ENCODE assay signal across 28 mouse cellular contexts in genomic region chr11:33596655-33597054, GRCm38 (mm10). TPM values are rescaled to one million over a fixed set of nuclear protein-coding genes. Genes with fewer than 3 reads are reported as not detected.
"Had no signal": no experiment of that assay in that cellular context is flagged by ENCODE, and none has a peak within 500 bp of the region (broad histone marks: within the 10 kb centered on the region; RNA-seq: fewer than 3 reads in every experiment).

No protein-coding gene starts in this region.

- H3K4me1 ChIP-seq: liver, embryonic 13.5 days; midbrain, embryonic 13.5 days had no signal

- H3K27ac ChIP-seq: left cerebral cortex, adult 2 months; liver, embryonic 13.5 days; midbrain, embryonic 13.5 days; stomach, postnatal 0 days had no signal

- H3K4me2 ChIP-seq: liver, embryonic 13.5 days; midbrain, embryonic 13.5 days had no signal

- DNase-seq: kidney, adult 18-20 months; kidney, postnatal 10 days; layer of hippocampus, postnatal 36 days; liver, embryonic 13.5 days; lung, adult 2 months; lung, postnatal 14 days; lung, postnatal 4 days; thymus, adult 2 months; thymus, postnatal 14 days; thymus, postnatal 4 days had no signal

- H3K4me3 ChIP-seq: left cerebral cortex, adult 2 months; liver, embryonic 13.5 days; midbrain, embryonic 13.5 days had no signal

- H3K27me3 ChIP-seq: liver, embryonic 13.5 days; midbrain, embryonic 13.5 days had no signal

- H3K9me3 ChIP-seq: liver, embryonic 13.5 days; midbrain, embryonic 13.5 days had no signal

- H3K9ac ChIP-seq: liver, embryonic 13.5 days; midbrain, embryonic 13.5 days had no signal

- ATAC-seq: midbrain, embryonic 13.5 days; midbrain, embryonic 16.5 days had no signal

- H3K36me3 ChIP-seq: liver, embryonic 13.5 days; midbrain, embryonic 13.5 days had no signal

RNA-seq across cellular contexts. Expression of gene D130052B06Rik, which starts 2.4 kb away (rescaled TPM):
- total RNA-seq: layer of hippocampus, adult 8-10 months; layer of hippocampus, postnatal 10 days; layer of hippocampus, postnatal 36 days; left cerebral cortex, adult 2 months; left cerebral cortex, postnatal 10 days; left cerebral cortex, postnatal 36 days; liver, adult 2 months; megakaryocyte progenitor cell, adult 5-6 weeks; megakaryocyte-erythroid progenitor cell, adult 5-6 weeks; neutrophil, adult 5-6 weeks had no signal
- polyA plus RNA-seq: kidney, embryonic 14.5 days; liver, adult 2 months; liver, embryonic 13.5 days; liver, embryonic 16.5 days; lung, adult 2 months; lung, embryonic 16.5 days; midbrain, embryonic 13.5 days; midbrain, embryonic 16.5 days; small intestine, adult 2 months; spleen, adult 2 months; stomach, embryonic 14.5 days; stomach, postnatal 0 days had no signal

RNA-seq across cellular contexts. Expression of gene Gabrp, which starts 17.9 kb away (rescaled TPM):
- total RNA-seq: layer of hippocampus, adult 8-10 months; layer of hippocampus, postnatal 10 days; layer of hippocampus, postnatal 36 days; left cerebral cortex, adult 2 months; left cerebral cortex, postnatal 10 days; left cerebral cortex, postnatal 36 days; megakaryocyte progenitor cell, adult 5-6 weeks; megakaryocyte-erythroid progenitor cell, adult 5-6 weeks; neutrophil, adult 5-6 weeks had no signal
- polyA plus RNA-seq: liver, adult 2 months; midbrain, embryonic 13.5 days; midbrain, embryonic 16.5 days; small intestine, adult 2 months; spleen, adult 2 months; stomach, embryonic 14.5 days had no signal
